Mouse (Mus musculus): ENCODE results near the gene Dgat2l6. TPM values are rescaled to one million over a fixed set of nuclear protein-coding genes. Genes with fewer than 3 reads are reported as not detected.

Gene Dgat2l6
- polyA plus RNA-seq (2012; rRNA removed): not detected in 2 replicates
- polyA plus RNA-seq (2014; fragmentation: Nextera tagmentation; extraction: Ambion mirVana): not detected in 2 replicates

DNA sequence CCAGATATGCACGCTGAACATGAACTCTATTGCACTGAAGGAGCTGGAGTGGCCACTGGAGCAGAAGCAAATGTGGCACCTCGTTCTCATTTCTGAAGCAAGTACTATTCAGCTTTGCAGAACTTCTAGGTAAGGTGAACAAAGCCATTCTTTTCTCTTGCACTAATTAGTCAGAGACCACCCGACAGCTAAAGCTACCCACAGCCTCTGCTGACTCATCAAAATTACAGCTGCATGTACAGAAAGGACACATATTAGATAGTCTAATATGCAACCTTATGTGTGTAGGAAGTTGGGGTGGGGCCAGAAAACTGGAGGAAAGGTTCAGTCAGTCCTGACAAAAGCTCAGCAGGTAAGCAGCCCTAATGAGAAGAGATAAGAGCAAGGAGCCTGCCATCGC, at the start of gene Dgat2l6:
TSS of gene Dgat2l6 (plus strand) at position 368 of the 400 bp plus-strand sequence.
- Histone ChIP-seq H3K4me3 (replicated peaks; ENCODE audit: low read length) (no peak within 1 kb of the TSS), H3K27me3 (ENCODE audit: control insufficient read depth, insufficient read depth, low read length) (no peaks in the 10 kb centered on the region), H3K4me2 (replicated peaks; ENCODE audit: low read depth, low read length, severe bottlenecking) (no peak within 1 kb of the TSS), H3K4me1 (ENCODE audit: control insufficient read depth, insufficient read depth, low read length) (no peaks in the 10 kb centered on the region), H3K9me3 (ENCODE audit: control insufficient read depth, low read length) (no peaks in the 10 kb centered on the region), H3K9ac (ENCODE audit: low read depth, low read length, severe bottlenecking) (no peak within 1 kb of the TSS), H3K27ac (replicated peaks; ENCODE audit: low read depth, low read length) (no peak within 1 kb of the TSS), H3K36me3 (ENCODE audit: control insufficient read depth, insufficient read depth, low read length) (no peaks in the 10 kb centered on the region)
- DNase-seq (ENCODE audit: low spot score) (no peak), ATAC-seq (ENCODE audit: low FRiP score, low read depth) (no peak)
- TF ChIP-seq POLR2A (IDR thresholded peaks at IDR 0.05; ENCODE audit: borderline replicate concordance, extremely low read depth, insufficient read depth, insufficient read length): no peak
- WGBS: 79% methylated on average over 4 of the region's 4 CpGs

DNA sequence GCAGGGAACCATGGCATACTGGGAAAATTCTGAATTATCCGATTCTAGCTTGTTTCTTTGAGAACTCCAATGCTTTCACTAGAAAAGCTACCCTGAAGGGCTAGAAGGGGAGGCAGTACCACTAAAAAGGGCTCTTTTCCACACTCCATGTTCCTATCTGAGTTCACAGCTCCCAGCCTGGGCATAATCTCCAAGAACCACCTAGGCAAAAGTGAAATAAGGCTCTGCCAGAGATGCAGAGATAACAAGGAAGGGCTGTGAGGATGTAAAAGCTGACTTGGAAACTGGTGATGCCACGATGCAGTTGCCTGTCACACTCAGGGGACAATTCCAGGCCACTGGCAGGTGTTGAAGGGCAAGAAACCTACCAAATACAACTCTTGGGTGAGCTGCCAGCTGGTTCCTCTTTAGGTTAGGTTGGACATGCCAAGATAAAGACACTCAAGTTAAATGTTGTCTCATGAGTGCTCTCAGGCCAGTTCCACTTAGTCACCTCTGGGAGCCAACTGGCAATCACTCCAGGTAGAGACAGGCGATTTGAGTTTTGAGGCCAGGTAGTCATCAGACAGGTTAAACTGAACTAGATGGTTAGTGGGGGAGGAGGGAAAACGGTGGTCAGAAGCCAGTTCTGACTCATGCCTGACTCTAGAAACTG, 48.9 kb upstream of the Dgat2l6 start:
- ATAC-seq (ENCODE audit: low FRiP score, low read depth): no peak
- H3K4me1 ChIP-seq (ENCODE audit: control insufficient read depth, insufficient read depth, low read length): no peaks in the 10 kb centered on the region
- H3K36me3 ChIP-seq (ENCODE audit: control insufficient read depth, insufficient read depth, low read length): no peaks in the 10 kb centered on the region
- H3K9ac ChIP-seq (ENCODE audit: low read depth, low read length, severe bottlenecking): no peak overlapping the region
- H3K4me2 ChIP-seq (replicated peaks; ENCODE audit: low read depth, low read length, severe bottlenecking): no peak overlapping the region
- WGBS: 71% methylated on average over 4 of the region's 4 CpGs
- TF ChIP-seq POLR2A (IDR thresholded peaks at IDR 0.05; ENCODE audit: borderline replicate concordance, extremely low read depth, insufficient read depth, insufficient read length): no peak
- no peak overlapping the region for H3K27ac ChIP-seq (replicated peaks; ENCODE audit: low read depth, low read length)
- DNase-seq (ENCODE audit: low spot score): no peak
- H3K27me3 ChIP-seq (ENCODE audit: control insufficient read depth, insufficient read depth, low read length): no peaks in the 10 kb centered on the region
- H3K4me3 ChIP-seq (replicated peaks; ENCODE audit: low read length): no peak overlapping the region
- no peaks in the 10 kb centered on the region for H3K9me3 ChIP-seq (ENCODE audit: control insufficient read depth, low read length)

DNA sequence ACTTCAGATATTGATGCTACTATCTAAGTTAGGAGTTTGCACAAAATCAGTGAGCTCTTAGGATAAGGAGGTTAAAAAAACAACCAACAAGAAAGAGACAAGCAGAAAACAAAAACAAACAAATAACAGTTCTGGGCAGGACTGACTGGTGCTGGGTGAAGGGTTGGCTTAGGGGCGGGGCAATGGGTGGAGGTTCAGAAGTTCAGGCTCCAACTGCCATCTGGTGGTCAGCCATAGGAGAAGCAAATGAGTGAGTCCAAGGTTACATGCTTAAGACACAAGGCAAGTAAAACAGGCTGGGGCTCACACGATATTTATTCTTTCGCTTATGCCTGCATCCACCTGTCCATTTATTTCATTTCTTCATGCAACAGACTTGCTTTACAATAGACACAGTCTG, 44.3 kb upstream of the Dgat2l6 start:
- 28% methylated on average over 3 of the region's 3 CpGs for WGBS

DNA sequence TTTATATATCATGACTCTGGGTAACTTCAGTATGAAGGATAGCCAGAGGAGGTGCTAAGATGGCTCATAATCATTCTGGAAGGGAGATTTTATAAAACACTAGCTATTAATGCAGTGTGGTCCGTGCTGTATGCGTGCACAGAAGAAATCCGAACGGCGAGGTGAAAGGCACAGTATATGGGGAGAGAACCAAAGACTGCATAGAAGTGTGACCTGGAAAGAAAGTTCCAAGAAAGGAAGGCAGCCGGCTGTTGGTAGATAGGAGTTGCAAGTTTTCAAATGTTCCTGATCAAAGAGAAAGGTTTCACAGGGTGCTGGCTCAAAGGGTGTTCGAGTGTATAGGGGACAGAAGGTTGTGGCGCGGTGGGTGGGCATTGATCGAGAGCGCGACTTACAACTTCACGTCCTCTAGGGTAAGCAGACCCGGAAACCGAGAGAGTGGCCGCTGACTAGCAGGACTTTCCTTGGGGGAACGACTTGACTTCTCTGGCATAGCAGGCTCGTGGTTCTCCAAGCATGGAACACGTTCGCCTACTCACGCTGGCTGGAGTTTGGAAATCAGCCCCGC, 31.1 kb upstream of the Dgat2l6 start:
- TF ChIP-seq POLR2A (IDR thresholded peaks at IDR 0.05; ENCODE audit: borderline replicate concordance, extremely low read depth, insufficient read depth, insufficient read length): no peak
- no peaks in the 10 kb centered on the region for H3K9me3 ChIP-seq (ENCODE audit: control insufficient read depth, low read length)
- peak overlapping the region; percentile 58 for H3K4me3 ChIP-seq (replicated peaks; ENCODE audit: low read length)
- H3K36me3 ChIP-seq (ENCODE audit: control insufficient read depth, insufficient read depth, low read length): peaks cover 8% of the 10 kb centered on the region; the same call in 1 of the 2 replicates
- H3K4me2 ChIP-seq (replicated peaks; ENCODE audit: low read depth, low read length, severe bottlenecking): peak overlapping the region; percentile 50
- H3K9ac ChIP-seq (ENCODE audit: low read depth, low read length, severe bottlenecking): peak overlapping the region; percentile 34; the same call in 1 of the 2 replicates
- WGBS: 15% methylated on average over 22 of the region's 22 CpGs
- no peaks in the 10 kb centered on the region; the same call in 1 of the 2 replicates for H3K4me1 ChIP-seq (ENCODE audit: control insufficient read depth, insufficient read depth, low read length)
- peak; percentile 69 for ATAC-seq (ENCODE audit: low FRiP score, low read depth)
- no peaks in the 10 kb centered on the region for H3K27me3 ChIP-seq (ENCODE audit: control insufficient read depth, insufficient read depth, low read length)
- no peak overlapping the region for H3K27ac ChIP-seq (replicated peaks; ENCODE audit: low read depth, low read length)
- no peak for DNase-seq (ENCODE audit: low spot score)

More for the DNA sequence above, 44.3 kb upstream of the Dgat2l6 start:
- Histone ChIP-seq H3K4me3 (replicated peaks; ENCODE audit: low read length) (no peak overlapping the region), H3K4me1 (ENCODE audit: control insufficient read depth, insufficient read depth, low read length) (no peaks in the 10 kb centered on the region), H3K4me2 (replicated peaks; ENCODE audit: low read depth, low read length, severe bottlenecking) (no peak overlapping the region), H3K9ac (ENCODE audit: low read depth, low read length, severe bottlenecking) (no peak overlapping the region), H3K27me3 (ENCODE audit: control insufficient read depth, insufficient read depth, low read length) (no peaks in the 10 kb centered on the region), H3K27ac (replicated peaks; ENCODE audit: low read depth, low read length) (no peak overlapping the region), H3K36me3 (ENCODE audit: control insufficient read depth, insufficient read depth, low read length) (no peaks in the 10 kb centered on the region), H3K9me3 (ENCODE audit: control insufficient read depth, low read length) (no peaks in the 10 kb centered on the region)
- peak; percentile 82; the same call in 1 of the 2 replicates for ATAC-seq (ENCODE audit: low FRiP score, low read depth)
- DNase-seq (ENCODE audit: low spot score): peak; percentile 62
- no peak for TF ChIP-seq POLR2A (IDR thresholded peaks at IDR 0.05; ENCODE audit: borderline replicate concordance, extremely low read depth, insufficient read depth, insufficient read length)

DNA sequence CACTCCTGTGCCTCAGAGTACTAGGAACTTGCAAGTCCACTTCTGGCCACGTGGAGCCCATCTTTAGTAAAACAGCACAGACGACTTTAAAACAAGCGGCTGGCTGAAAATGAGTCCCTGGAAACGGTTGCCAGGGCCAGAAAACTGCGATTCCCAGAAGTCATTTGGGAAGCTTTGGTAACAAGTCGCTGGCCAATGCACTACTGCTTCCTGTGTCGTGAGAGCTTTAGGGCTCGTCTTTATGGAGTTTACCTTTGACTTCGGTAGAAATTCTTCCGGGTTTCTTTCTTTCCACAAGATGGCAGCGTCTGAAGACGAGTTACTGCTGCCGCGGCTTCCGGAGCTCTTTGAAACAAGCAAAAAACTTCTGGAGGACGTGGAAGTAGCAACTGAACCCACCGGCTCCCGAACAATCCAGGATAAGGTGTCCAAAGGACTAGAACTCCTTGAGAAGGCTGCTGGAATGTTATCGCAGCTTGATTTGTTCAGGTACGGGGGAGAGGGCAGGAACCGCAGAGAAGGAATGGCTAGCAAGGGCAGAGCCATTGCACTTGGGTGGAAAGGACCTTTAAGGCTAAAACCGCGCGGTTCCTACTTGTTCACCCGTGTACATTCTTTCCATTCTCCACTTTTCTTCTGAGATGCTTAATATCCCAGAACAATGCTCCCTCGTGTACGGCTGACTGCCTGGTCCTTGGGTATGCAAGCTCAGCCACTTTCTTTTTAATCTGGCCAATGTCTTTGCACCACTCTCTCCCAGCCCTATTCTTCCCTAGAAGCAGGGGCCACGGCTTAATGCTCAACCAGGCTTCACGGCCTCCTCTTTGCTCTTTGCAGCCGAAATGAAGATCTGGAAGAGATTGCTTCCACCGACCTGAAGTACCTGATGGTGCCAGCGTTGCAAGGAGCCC, 30.3 kb upstream of the Dgat2l6 start, which contains the start of gene Igbp1:
TSS of gene Igbp1 (plus strand) at position 224 of the 911 bp plus-strand sequence.
- H3K4me1 ChIP-seq (ENCODE audit: control insufficient read depth, insufficient read depth, low read length): no peaks in the 10 kb centered on the region; the same call in 1 of the 2 replicates
- peak within 1 kb of the TSS; percentile 59 for H3K9ac ChIP-seq (ENCODE audit: low read depth, low read length, severe bottlenecking)
- ATAC-seq (ENCODE audit: low FRiP score, low read depth) (peak; percentile 96), DNase-seq (ENCODE audit: low spot score) (peak; percentile 93)
- 23% methylated on average over 32 of the region's 32 CpGs for WGBS
- peak within 1 kb of the TSS; percentile 54 for H3K4me2 ChIP-seq (replicated peaks; ENCODE audit: low read depth, low read length, severe bottlenecking)
- peaks cover 8% of the 10 kb centered on the region; the same call in 1 of the 2 replicates for H3K36me3 ChIP-seq (ENCODE audit: control insufficient read depth, insufficient read depth, low read length)
- H3K27me3 ChIP-seq (ENCODE audit: control insufficient read depth, insufficient read depth, low read length): no peaks in the 10 kb centered on the region
- no peaks in the 10 kb centered on the region for H3K9me3 ChIP-seq (ENCODE audit: control insufficient read depth, low read length)
- TF ChIP-seq POLR2A (IDR thresholded peaks at IDR 0.05; ENCODE audit: borderline replicate concordance, extremely low read depth, insufficient read depth, insufficient read length): no peak
- H3K4me3 ChIP-seq (replicated peaks; ENCODE audit: low read length): peak within 1 kb of the TSS; percentile 58
- H3K27ac ChIP-seq (replicated peaks; ENCODE audit: low read depth, low read length): peak within 1 kb of the TSS; percentile 61; the same call in 1 of the 2 replicates
